Mouse (Mus musculus) kidney, adult 2 months (tissue): ENCODE measurements around the gene Sept9. TPM values are rescaled to one million over a fixed set of nuclear protein-coding genes. Genes with fewer than 3 reads are reported as not detected.

Experiments used
- DNase-seq: peaks from one replicate; pipeline ENCODE4 v3.0.0; 2021
- H3K27ac ChIP-seq: fragments of 200-500 bp; 2 replicates; pipeline ENCODE4 v1.5.1; 2012; ENCODE audit warnings: low read depth, low read length, control low read depth, inconsistent platforms; ENCODE audit not compliant: insufficient read depth
- H3K27me3 ChIP-seq: fragments of 200-500 bp; replicated peaks from 2 replicates; pipeline ENCODE4 v1.6.1; 2012; ENCODE audit warnings: mild to moderate bottlenecking, moderate library complexity, low read length, inconsistent platforms; ENCODE audit not compliant: control insufficient read depth, insufficient read depth
- H3K36me3 ChIP-seq: fragments of 200-500 bp; 2 replicates; pipeline ENCODE4 v1.6.1; 2012; ENCODE audit warnings: mild to moderate bottlenecking, moderate library complexity, low read length, inconsistent platforms; ENCODE audit not compliant: control insufficient read depth, insufficient read depth
- H3K4me1 ChIP-seq: fragments of 200-500 bp; 2 replicates; pipeline ENCODE4 v1.6.1; 2011; ENCODE audit warnings: low read length; ENCODE audit not compliant: control insufficient read depth, insufficient read depth
- H3K4me3 ChIP-seq: fragments of 200-500 bp; 2 replicates; pipeline ENCODE4 v1.5.1; 2011; ENCODE audit warnings: mild to moderate bottlenecking, low read depth, low read length, control low read depth; ENCODE audit not compliant: insufficient read depth
- CTCF ChIP-seq: fragments of 200-500 bp; conservative IDR thresholded peaks from 2 replicates; pipeline ENCODE4 v1.5.1; 2011; ENCODE audit warnings: low read depth, mild to moderate bottlenecking, control low read depth, low read length, moderate library complexity, mixed read lengths; ENCODE audit not compliant: insufficient read depth, insufficient read length
- POLR2A ChIP-seq: fragments of 200-500 bp; IDR thresholded peaks from one replicate; pipeline ENCODE4 v1.6.1; 2011; ENCODE audit warnings: low read depth, low read length, control low read depth
- WGBS: fragments of 180-500 bp; shearing (Covaris S2); methylation state at CpG from one replicate; pipeline ENCODE4 v1.1.7; 2018; 5-methylcytosine and 5-hydroxymethylcytosine counted together
- polyA plus RNA-seq: library from polyadenylated mRNA; depleted of rRNA; stranded (reverse); fragments of >200 nt; gene quantifications from 2 replicates; pipeline ENCODE4 v1.2.3, GENCODE M21; 2012

The Sept9 gene
- polyA plus RNA-seq, 1 experiment = 25.9 TPM

DNA sequence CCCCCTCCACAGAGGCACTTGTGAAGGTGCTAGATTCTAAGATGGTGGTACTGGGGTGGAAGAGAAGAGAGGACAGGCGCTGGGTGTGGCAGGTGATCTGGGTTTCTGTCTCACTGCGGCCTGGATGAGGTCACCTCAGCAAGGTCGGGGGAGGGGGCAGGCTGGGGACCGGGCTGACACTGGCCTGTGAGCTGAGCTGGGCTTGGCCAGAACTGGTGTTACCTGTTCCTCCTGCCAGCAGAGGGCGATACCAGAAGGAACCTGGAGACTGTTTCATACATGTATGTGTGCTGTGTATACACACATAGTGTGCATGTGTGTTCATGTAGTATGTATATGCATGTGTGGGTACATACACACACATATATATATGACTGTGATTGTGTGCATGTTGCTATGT lies 23.2 kb upstream of the Sept9 start:
- H3K36me3 ChIP-seq = no peaks in the 10 kb centered on the region
- peak; percentile 35 for DNase-seq
- no peaks in the 10 kb centered on the region for H3K4me1 ChIP-seq
- no peaks in the 10 kb centered on the region for H3K27me3 ChIP-seq
- no peak overlapping the region for H3K27ac ChIP-seq
- no peak overlapping the region for H3K4me3 ChIP-seq
- TF ChIP-seq CTCF (peak; percentile 51), POLR2A (no peak)
- 32% methylated on average over 5 of the region's 5 CpGs for WGBS

- no peaks in the 10 kb centered on the region for H3K36me3 ChIP-seq
- TF ChIP-seq CTCF (no peak), POLR2A (no peak)
- 76% methylated on average over 5 of the region's 5 CpGs for WGBS
- no peaks in the 10 kb centered on the region for H3K27me3 ChIP-seq
- H3K4me3 ChIP-seq = no peak overlapping the region
- DNase-seq = no peak
- no peak overlapping the region for H3K27ac ChIP-seq
- no peaks in the 10 kb centered on the region for H3K4me1 ChIP-seq
Observed at GRCm38 (mm10) chr11:117176900-117177299, 22.6 kb upstream of the Sept9 start.

DNA sequence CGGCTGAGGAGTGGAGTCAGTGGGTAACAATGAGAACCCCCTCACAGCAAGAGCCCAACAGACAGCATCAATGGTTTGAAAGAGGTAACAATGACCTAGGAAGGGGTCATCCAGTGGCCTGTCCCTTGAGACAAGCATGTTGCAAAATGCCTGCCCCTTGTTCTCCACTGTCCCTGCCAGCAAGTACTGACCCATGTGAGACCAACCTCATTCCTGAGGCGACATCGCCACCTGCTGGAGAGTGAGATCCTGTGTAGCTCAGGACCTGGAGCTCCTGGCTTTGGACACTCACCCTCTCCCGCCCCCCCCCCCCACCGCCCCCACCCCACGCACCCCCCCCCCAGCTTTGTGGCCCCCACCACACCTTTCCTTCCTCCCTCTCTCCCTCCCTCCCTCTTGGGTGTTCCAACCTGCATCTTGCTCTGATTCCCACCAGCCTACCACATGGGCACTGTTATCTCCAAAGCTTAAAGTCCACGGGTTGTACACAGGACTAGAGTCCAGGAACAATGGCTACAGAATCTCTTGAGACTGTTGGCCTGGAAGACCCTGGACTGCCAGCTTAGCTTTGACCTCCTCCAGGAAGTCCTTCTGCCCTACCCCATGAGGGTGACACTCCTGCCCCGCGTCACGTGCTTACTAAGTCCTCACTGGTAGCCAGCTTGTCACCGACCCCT lies 22.0 kb upstream of the Sept9 start:
- no peaks in the 10 kb centered on the region for H3K4me1 ChIP-seq
- H3K27me3 ChIP-seq = no peaks in the 10 kb centered on the region
- H3K36me3 ChIP-seq = no peaks in the 10 kb centered on the region
- TF ChIP-seq CTCF = peak; percentile 94
- TF ChIP-seq POLR2A = no peak
- H3K4me3 ChIP-seq = no peak overlapping the region
- DNase-seq = peak; percentile 93
- H3K27ac ChIP-seq = no peak overlapping the region
- 52% methylated on average over 8 of the region's 11 CpGs for WGBS

DNA sequence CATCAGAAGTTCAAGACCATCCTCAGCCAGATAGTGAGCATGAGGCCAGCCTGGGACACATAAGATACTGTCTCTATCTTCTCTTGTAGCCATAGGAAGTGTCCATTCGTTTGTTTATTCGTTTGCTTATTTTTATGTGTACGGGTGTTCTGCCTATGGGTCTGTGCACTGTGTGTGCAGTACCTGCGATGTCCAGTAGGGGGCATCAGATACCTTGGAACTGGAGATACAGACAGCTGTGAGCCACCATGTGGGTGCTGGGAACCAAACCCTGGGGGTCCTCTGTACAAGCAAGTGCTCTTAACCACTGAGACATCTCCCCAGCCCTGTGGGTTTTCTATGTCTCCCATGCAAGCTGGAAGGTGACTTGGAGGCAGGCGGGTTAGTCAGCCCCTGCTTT lies 19.6 kb upstream of the Sept9 start:
- no peak for DNase-seq
- no peaks in the 10 kb centered on the region for H3K27me3 ChIP-seq
- TF ChIP-seq CTCF (peak; percentile 47), POLR2A (no peak)
- 86% methylated on average over 5 of the region's 5 CpGs for WGBS
- H3K4me3 ChIP-seq = no peak overlapping the region
- no peaks in the 10 kb centered on the region for H3K4me1 ChIP-seq
- H3K36me3 ChIP-seq = no peaks in the 10 kb centered on the region
- no peak overlapping the region for H3K27ac ChIP-seq

- Histone ChIP-seq H3K4me3 (no peak overlapping the region), H3K27me3 (no peaks in the 10 kb centered on the region), H3K36me3 (no peaks in the 10 kb centered on the region), H3K4me1 (no peaks in the 10 kb centered on the region), H3K27ac (no peak overlapping the region)
- DNase-seq = no peak
- WGBS = 87% methylated on average over 3 of the region's 3 CpGs
- TF ChIP-seq POLR2A (no peak), CTCF (no peak)
Observed at GRCm38 (mm10) chr11:117182808-117183207, 16.7 kb upstream of the Sept9 start.

- TF ChIP-seq CTCF (no peak), POLR2A (no peak)
- no peak for DNase-seq
- WGBS = 68% methylated on average over 3 of the region's 3 CpGs
- no peaks in the 10 kb centered on the region for H3K4me1 ChIP-seq
- H3K36me3 ChIP-seq = no peaks in the 10 kb centered on the region
- H3K27me3 ChIP-seq = no peaks in the 10 kb centered on the region
- no peak overlapping the region for H3K4me3 ChIP-seq
- H3K27ac ChIP-seq = no peak overlapping the region
Observed at GRCm38 (mm10) chr11:117183299-117183698, 16.2 kb upstream of the Sept9 start.

GRCm38 (mm10) chr11:117183841-117184240 lies 15.6 kb upstream of the Sept9 start:
- Histone ChIP-seq H3K27ac (no peak overlapping the region), H3K36me3 (no peaks in the 10 kb centered on the region), H3K4me1 (no peaks in the 10 kb centered on the region), H3K27me3 (no peaks in the 10 kb centered on the region), H3K4me3 (no peak overlapping the region)
- 96% methylated on average over 5 of the region's 5 CpGs for WGBS
- no peak for DNase-seq
- TF ChIP-seq CTCF (0 out of 2 replicates have a peak, but pooled peaks have one; percentile 8), POLR2A (no peak)
